Mouse (Mus musculus) lung, adult 2 months (tissue): Measurements from ENCODE around the gene Gm36864.

Experiments used
- CTCF ChIP-seq: fragments of 200-500 bp; IDR thresholded peaks from 2 replicates; pipeline ENCODE4 v1.5.1; 2011; ENCODE audit warnings: mild to moderate bottlenecking, low read length, control low read depth; ENCODE audit not compliant: insufficient read depth
- POLR2A ChIP-seq: fragments of 200-500 bp; IDR thresholded peaks from 2 replicates; pipeline ENCODE4 v1.6.1; 2011; ENCODE audit warnings: low read depth, mild to moderate bottlenecking, control low read depth, low read length, borderline replicate concordance; ENCODE audit errors: extremely low read depth

- TF ChIP-seq POLR2A (no peak), CTCF (no peak)
Observed at GRCm38 (mm10) chr7:44240712-44241111, 4.7 kb downstream of the Gm36864 start.
